Mouse (Mus musculus) kidney, embryonic 16.5 days (tissue): Measurements from ENCODE around the gene Nhlrc1. TPM values are rescaled to one million over a fixed set of nuclear protein-coding genes. Genes with fewer than 3 reads are reported as not detected.

Experiments used
- ATAC-seq: fragments of 200-750 bp; cut with Nextera tagmentation; 2 replicates; pipeline ENCODE4 v1.8.0; 2017; ENCODE audit warnings: moderate TSS enrichment; ENCODE audit not compliant: low FRiP score, low TSS enrichment
- H3K27ac ChIP-seq: fragments of 300-500 bp; sonication (generic); 2 replicates; pipeline ENCODE4 v1.5.1; 2014; ENCODE audit warnings: low read length
- H3K27me3 ChIP-seq: fragments of 300-500 bp; sonication (generic); 2 replicates; pipeline ENCODE4 v1.6.1; 2014; ENCODE audit warnings: low read length, control low read depth, mixed read lengths; ENCODE audit not compliant: insufficient read depth
- H3K36me3 ChIP-seq: fragments of 300-500 bp; sonication (generic); 2 replicates; pipeline ENCODE4 v1.6.1; 2014; ENCODE audit warnings: low read length, control low read depth, mixed read lengths; ENCODE audit not compliant: insufficient read depth
- H3K4me1 ChIP-seq: fragments of 300-500 bp; sonication (generic); 2 replicates; pipeline ENCODE4 v1.6.1; 2014; ENCODE audit warnings: low read length, control low read depth, mixed read lengths; ENCODE audit not compliant: insufficient read depth
- H3K4me2 ChIP-seq: fragments of 300-500 bp; sonication (generic); replicated peaks from 2 replicates; pipeline ENCODE4 v1.6.1; 2014; ENCODE audit warnings: low read depth, low read length
- H3K4me3 ChIP-seq: fragments of 300-500 bp; sonication (generic); 2 replicates; pipeline ENCODE4 v1.5.1; 2014; ENCODE audit warnings: mild to moderate bottlenecking, low read length
- H3K9ac ChIP-seq: fragments of 300-500 bp; sonication (generic); replicated peaks from 2 replicates; pipeline ENCODE4 v1.6.1; 2014; ENCODE audit warnings: low read length
- H3K9me3 ChIP-seq: fragments of 300-500 bp; sonication (generic); 2 replicates; pipeline ENCODE4 v1.6.1; 2016; ENCODE audit warnings: low read length, control low read depth
- WGBS: fragments of 180-500 bp; shearing (Covaris S2); extraction: QIAGEN DNeasy Blood & Tissue Kit; methylation state at CpG from one replicate; pipeline ENCODE4 v1.1.7; 2014; 5-methylcytosine and 5-hydroxymethylcytosine counted together
- polyA plus RNA-seq: library from polyadenylated mRNA; unstranded; fragments of >200 nt; fragmentation: Nextera tagmentation; extraction: Ambion mirVana; gene quantifications from 2 replicates; pipeline ENCODE4 v1.2.1, GENCODE M21; 2015

Gene Nhlrc1
- polyA plus RNA-seq: 3.0 and 3.6 TPM in 2 replicates

- no peaks in the 10 kb centered on the region for H3K36me3 ChIP-seq
- peaks cover 20% of the 10 kb centered on the region for H3K9me3 ChIP-seq
- peak; percentile 81 for ATAC-seq
- WGBS: 3% methylated on average over 61 of the region's 73 CpGs
- 0 out of 2 replicates have a peak, but pooled peaks cover 8% of the 10 kb centered on the region for H3K4me1 ChIP-seq
- H3K27me3 ChIP-seq: 0 out of 2 replicates have a peak, but pooled peaks cover 5% of the 10 kb centered on the region
- no peak within 1 kb of the TSS for H3K27ac ChIP-seq
- H3K4me2 ChIP-seq: peak within 1 kb of the TSS; percentile 96
- H3K9ac ChIP-seq: peak within 1 kb of the TSS; percentile 68
- peak within 1 kb of the TSS; percentile 61 for H3K4me3 ChIP-seq
Measured at GRCm38 (mm10) chr13:47014334-47015194, at the start of gene Nhlrc1. TSS of gene Nhlrc1 (minus strand) at chr13:47014850.

GRCm38 (mm10) chr13:47063985-47064760 lies 49.5 kb upstream of the Nhlrc1 start:
- H3K4me1 ChIP-seq: no peaks in the 10 kb centered on the region
- no peaks in the 10 kb centered on the region for H3K9me3 ChIP-seq
- no peaks in the 10 kb centered on the region for H3K27me3 ChIP-seq
- no peak overlapping the region for H3K27ac ChIP-seq
- 83% methylated on average over 15 of the region's 15 CpGs for WGBS
- no peak for ATAC-seq
- no peak overlapping the region for H3K4me3 ChIP-seq
- no peak overlapping the region for H3K4me2 ChIP-seq
- peaks cover 23% of the 10 kb centered on the region for H3K36me3 ChIP-seq
- no peak overlapping the region for H3K9ac ChIP-seq

GRCm38 (mm10) chr13:47062756-47063155 lies 48.1 kb upstream of the Nhlrc1 start:
- no peak overlapping the region for H3K27ac ChIP-seq
- 94% methylated on average over 17 of the region's 17 CpGs for WGBS
- no peaks in the 10 kb centered on the region for H3K4me1 ChIP-seq
- H3K9me3 ChIP-seq: no peaks in the 10 kb centered on the region
- no peak overlapping the region for H3K4me3 ChIP-seq
- H3K27me3 ChIP-seq: no peaks in the 10 kb centered on the region
- no peak overlapping the region for H3K4me2 ChIP-seq
- peaks cover 25% of the 10 kb centered on the region for H3K36me3 ChIP-seq
- H3K9ac ChIP-seq: no peak overlapping the region
- ATAC-seq: no peak

- no peak overlapping the region for H3K4me2 ChIP-seq
- ATAC-seq: no peak
- 0 out of 2 replicates have a peak, but pooled peaks cover 2% of the 10 kb centered on the region for H3K4me1 ChIP-seq
- H3K27ac ChIP-seq: no peak overlapping the region
- WGBS: 91% methylated on average over 5 of the region's 5 CpGs
- no peak overlapping the region for H3K4me3 ChIP-seq
- no peaks in the 10 kb centered on the region for H3K9me3 ChIP-seq
- H3K36me3 ChIP-seq: peaks cover 24% of the 10 kb centered on the region
- H3K9ac ChIP-seq: no peak overlapping the region
- H3K27me3 ChIP-seq: no peaks in the 10 kb centered on the region
Measured at GRCm38 (mm10) chr13:47056781-47057180, 42.1 kb upstream of the Nhlrc1 start.

- Histone ChIP-seq H3K4me1 (0 out of 2 replicates have a peak, but pooled peaks cover 6% of the 10 kb centered on the region), H3K4me2 (no peak overlapping the region), H3K27me3 (no peaks in the 10 kb centered on the region), H3K27ac (no peak overlapping the region), H3K4me3 (no peak overlapping the region), H3K9ac (no peak overlapping the region), H3K9me3 (no peaks in the 10 kb centered on the region), H3K36me3 (peaks cover 26% of the 10 kb centered on the region)
- no peak for ATAC-seq
- 85% methylated on average over 11 of the region's 11 CpGs for WGBS
Measured at GRCm38 (mm10) chr13:47056126-47056525, 41.5 kb upstream of the Nhlrc1 start.

- no peak overlapping the region for H3K9ac ChIP-seq
- no peak overlapping the region for H3K27ac ChIP-seq
- WGBS: 82% methylated on average over 10 of the region's 10 CpGs
- no peak for ATAC-seq
- no peaks in the 10 kb centered on the region for H3K9me3 ChIP-seq
- H3K27me3 ChIP-seq: no peaks in the 10 kb centered on the region
- no peak overlapping the region for H3K4me2 ChIP-seq
- H3K36me3 ChIP-seq: peaks cover 33% of the 10 kb centered on the region
- H3K4me1 ChIP-seq: 0 out of 2 replicates have a peak, but pooled peaks cover 6% of the 10 kb centered on the region
- H3K4me3 ChIP-seq: no peak overlapping the region
Measured at GRCm38 (mm10) chr13:47053971-47054370, 39.3 kb upstream of the Nhlrc1 start.

GRCm38 (mm10) chr13:47050009-47050408 lies 35.4 kb upstream of the Nhlrc1 start:
- Histone ChIP-seq H3K27ac (no peak overlapping the region), H3K4me3 (no peak overlapping the region), H3K4me1 (0 out of 2 replicates have a peak, but pooled peaks cover 6% of the 10 kb centered on the region), H3K4me2 (no peak overlapping the region), H3K27me3 (no peaks in the 10 kb centered on the region), H3K9ac (no peak overlapping the region), H3K9me3 (no peaks in the 10 kb centered on the region), H3K36me3 (peaks cover 34% of the 10 kb centered on the region)
- no peak for ATAC-seq
- 59% methylated on average over 4 of the region's 4 CpGs for whole genome bisulfite sequencing

- Histone ChIP-seq H3K9me3 (no peaks in the 10 kb centered on the region), H3K9ac (no peak overlapping the region), H3K4me3 (no peak overlapping the region), H3K36me3 (peaks cover 25% of the 10 kb centered on the region), H3K27me3 (no peaks in the 10 kb centered on the region), H3K4me1 (peaks cover 13% of the 10 kb centered on the region; the same call in 1 of the 2 replicates), H3K27ac (no peak overlapping the region), H3K4me2 (no peak overlapping the region)
- WGBS: 87% methylated on average over 4 of the region's 4 CpGs
- no peak for ATAC-seq
Measured at GRCm38 (mm10) chr13:47047996-47048395, 33.3 kb upstream of the Nhlrc1 start.

- Histone ChIP-seq H3K9ac (peak within 1 kb of the TSS; percentile 74), H3K27me3 (no peaks in the 10 kb centered on the region), H3K4me3 (peak within 1 kb of the TSS; percentile 73), H3K9me3 (no peaks in the 10 kb centered on the region), H3K4me2 (peak within 1 kb of the TSS; percentile 83), H3K36me3 (peaks cover 10% of the 10 kb centered on the region), H3K27ac (no peak within 1 kb of the TSS), H3K4me1 (peaks cover 14% of the 10 kb centered on the region)
- no peak for ATAC-seq
- WGBS: 15% methylated on average over 10 of the region's 10 CpGs
Measured at GRCm38 (mm10) chr13:47044617-47044947, 29.9 kb upstream of the Nhlrc1 start, which contains the start of gene Tpmt. TSS of gene Tpmt (minus strand) at chr13:47044737.
